Mouse (Mus musculus): ENCODE data around the gene Smchd1. TPM values are rescaled to one million over a fixed set of nuclear protein-coding genes. Genes with fewer than 3 reads are reported as not detected.
A peak's percentile ranks its signal among the peaks of the same experiment; 100 is the strongest.
"Not testable (repeated sequence)": the region's sequence is repeated elsewhere in the genome, so short reads cannot be mapped to it uniquely, and the experiment has no call there.

The Smchd1 gene
- polyA plus RNA-seq, 1 experiment from 2014 or later: 55.0 TPM

DNA sequence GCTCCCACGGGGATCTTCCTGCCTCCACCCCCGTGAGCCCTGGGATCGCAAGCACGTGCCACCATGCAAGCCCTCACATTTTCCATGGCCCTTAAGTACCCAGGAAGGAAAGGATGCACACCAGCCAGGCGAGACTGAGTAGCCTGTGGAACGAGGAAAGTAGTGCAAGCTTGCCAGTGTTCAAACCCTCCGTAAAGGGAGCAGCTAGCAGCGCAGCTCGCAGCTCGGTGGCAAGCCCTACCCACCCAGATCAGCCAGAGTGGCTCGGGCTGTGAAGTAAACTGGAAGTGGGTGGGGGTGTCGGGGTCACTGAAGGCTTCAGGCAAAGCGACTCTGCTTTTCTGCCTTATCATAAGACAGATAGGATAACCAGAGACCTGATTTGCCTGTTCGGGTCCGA lies 142.8 kb downstream of the Smchd1 start:
- Histone ChIP-seq H3K27me3 (no peaks in the 10 kb centered on the region), H3K4me3 (no peak overlapping the region), H3K4me2 (replicated peaks) (no peak overlapping the region), H3K9me3 (no peaks in the 10 kb centered on the region), H3K9ac (replicated peaks) (no peak overlapping the region), H3K4me1 (no peaks in the 10 kb centered on the region), H3K27ac (replicated peaks) (no peak overlapping the region), H3K36me3 (no peaks in the 10 kb centered on the region)
- 77% methylated on average over 15 of the region's 15 CpGs for WGBS
- ATAC-seq (replicated peaks): no peak

DNA sequence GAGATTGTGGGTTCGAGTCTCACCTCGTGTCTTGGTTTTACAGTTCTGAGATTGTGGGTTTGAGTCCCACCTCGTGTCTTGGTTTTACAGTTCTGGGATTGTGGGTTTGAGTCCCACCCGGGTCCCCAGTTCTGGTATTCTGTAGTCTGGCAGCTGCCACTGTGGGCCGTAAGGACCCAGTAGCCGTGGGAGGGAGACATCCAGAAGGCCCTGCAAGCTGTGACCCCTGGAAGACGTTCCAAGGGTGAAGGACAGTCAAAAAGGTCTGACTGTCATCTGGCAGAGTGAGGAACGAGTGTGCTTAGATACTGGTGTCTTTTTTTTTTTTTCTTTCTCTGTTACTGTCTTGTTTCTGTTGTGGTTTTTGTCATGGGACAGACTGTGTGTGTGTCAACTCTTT lies 154.4 kb downstream of the Smchd1 start:
- WGBS: 91% methylated on average over 8 of the region's 8 CpGs
- not testable (repeated sequence) for H3K27me3 ChIP-seq; H3K4me1 ChIP-seq; H3K4me2 ChIP-seq (replicated peaks); H3K36me3 ChIP-seq; H3K4me3 ChIP-seq; ATAC-seq (replicated peaks); H3K27ac ChIP-seq (replicated peaks); H3K9ac ChIP-seq (replicated peaks); H3K9me3 ChIP-seq

GRCm38 (mm10) chr17:71319361-71319760 lies 155.8 kb downstream of the Smchd1 start:
- Histone ChIP-seq H3K9me3 (no peaks in the 10 kb centered on the region), H3K27me3 (no peaks in the 10 kb centered on the region), H3K9ac (replicated peaks) (no peak overlapping the region), H3K4me3 (no peak overlapping the region), H3K4me2 (replicated peaks) (no peak overlapping the region), H3K4me1 (no peaks in the 10 kb centered on the region), H3K27ac (replicated peaks) (no peak overlapping the region), H3K36me3 (no peaks in the 10 kb centered on the region)
- WGBS: 87% methylated on average over 3 of the region's 3 CpGs
- ATAC-seq (replicated peaks): no peak

DNA sequence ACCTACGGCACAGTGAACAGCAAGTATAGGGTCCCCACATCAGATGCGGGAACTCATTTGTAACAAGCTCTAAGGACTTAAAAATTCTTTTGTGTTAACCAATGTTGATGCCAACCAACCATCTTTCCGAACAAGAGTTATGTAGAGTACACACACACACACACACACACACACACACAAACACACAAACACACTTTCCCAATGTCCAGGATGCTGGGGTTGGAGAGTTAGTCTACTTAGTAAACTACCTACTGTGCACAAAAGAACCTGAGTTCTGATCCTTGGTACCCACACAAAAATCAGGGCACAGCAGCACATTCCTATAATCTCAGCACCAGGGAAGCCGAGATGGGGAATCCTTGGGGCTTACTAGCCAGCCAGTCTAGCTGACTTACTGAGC lies 157.6 kb downstream of the Smchd1 start:
- no peaks in the 10 kb centered on the region for H3K27me3 ChIP-seq
- H3K27ac ChIP-seq (replicated peaks): no peak overlapping the region
- no peak for ATAC-seq (replicated peaks)
- H3K4me1 ChIP-seq: no peaks in the 10 kb centered on the region
- H3K36me3 ChIP-seq: no peaks in the 10 kb centered on the region
- no peaks in the 10 kb centered on the region for H3K9me3 ChIP-seq
- no peak overlapping the region for H3K4me2 ChIP-seq (replicated peaks)
- WGBS: 93% methylated on average over 4 of the region's 4 CpGs
- H3K4me3 ChIP-seq: no peak overlapping the region
- H3K9ac ChIP-seq (replicated peaks): no peak overlapping the region

DNA sequence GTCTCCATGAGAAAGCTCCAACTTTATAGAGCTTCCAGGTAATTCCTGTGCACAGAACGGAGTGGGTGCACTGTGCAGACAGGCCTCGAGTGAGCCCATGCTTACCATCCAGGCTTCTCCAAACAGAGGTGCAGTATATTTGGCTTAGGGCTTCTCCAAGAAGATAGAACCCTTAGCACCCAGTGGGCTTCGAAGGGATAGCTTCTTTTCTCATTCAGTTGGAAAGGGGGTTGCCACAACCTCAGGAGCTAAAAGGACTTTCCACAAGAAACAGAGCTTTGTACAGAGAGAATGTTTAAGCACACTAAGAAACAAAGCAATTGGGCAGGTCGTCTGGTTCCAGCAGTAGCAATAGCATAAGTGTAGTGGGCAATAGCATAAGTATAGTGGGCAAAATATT lies 160.8 kb downstream of the Smchd1 start:
- no peak overlapping the region for H3K4me3 ChIP-seq
- 84% methylated on average over 4 of the region's 4 CpGs for WGBS
- peaks cover 21% of the 10 kb centered on the region for H3K4me1 ChIP-seq
- no peak overlapping the region for H3K4me2 ChIP-seq (replicated peaks)
- ATAC-seq (replicated peaks): no peak
- H3K36me3 ChIP-seq: no peaks in the 10 kb centered on the region
- peaks cover 24% of the 10 kb centered on the region for H3K27me3 ChIP-seq
- no peaks in the 10 kb centered on the region for H3K9me3 ChIP-seq
- no peak overlapping the region for H3K9ac ChIP-seq (replicated peaks)
- no peak overlapping the region for H3K27ac ChIP-seq (replicated peaks)

DNA sequence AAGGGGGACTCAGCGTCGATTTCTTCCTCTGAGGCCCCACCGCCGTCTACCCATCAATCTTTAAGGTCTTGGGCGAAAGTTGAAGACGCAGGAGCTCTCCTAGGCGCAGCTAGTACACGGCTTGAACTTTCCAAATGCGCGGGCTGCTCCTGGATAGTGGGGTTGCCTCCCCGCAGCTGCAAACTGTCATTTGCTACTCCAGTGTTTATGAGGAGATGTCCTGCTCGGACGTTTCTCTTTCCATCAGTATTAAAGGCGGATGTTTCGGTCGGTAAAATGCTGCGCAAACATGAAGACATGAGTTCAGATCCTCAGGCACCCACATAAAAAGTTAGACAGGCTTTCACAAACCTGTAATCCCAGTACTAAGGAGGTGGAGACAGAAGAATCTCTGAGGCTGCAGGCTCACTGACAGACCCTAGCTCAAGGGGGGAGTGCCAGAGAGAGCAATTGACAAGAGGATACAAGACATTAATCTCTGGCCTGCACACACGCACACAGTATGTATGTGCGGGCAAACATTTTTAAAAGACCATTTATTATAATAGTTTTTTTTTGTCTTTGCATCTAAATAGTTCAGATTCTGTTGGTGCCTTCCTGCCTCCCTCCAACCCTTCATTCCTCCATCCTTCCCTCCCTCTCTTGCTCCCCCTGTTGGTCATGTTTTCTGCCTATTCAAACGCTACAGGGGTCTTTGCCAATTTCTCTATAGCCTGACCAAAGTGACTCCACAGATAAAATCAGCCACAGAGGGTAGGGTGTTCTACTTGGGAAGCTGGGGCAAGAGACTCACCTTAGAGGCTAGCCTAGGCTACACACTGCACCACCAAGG lies 163.6 kb downstream of the Smchd1 start, which contains the start of gene Emilin2:
TSS of gene Emilin2 (minus strand) at position 639 of the 832 bp plus-strand sequence.
- 11% methylated on average over 20 of the region's 20 CpGs for WGBS
- peak; percentile 12; the same call in 1 of the 2 replicates for ATAC-seq (replicated peaks)
- Histone ChIP-seq H3K9ac (replicated peaks) (peak within 1 kb of the TSS; percentile 61), H3K4me1 (peaks cover 24% of the 10 kb centered on the region), H3K9me3 (no peaks in the 10 kb centered on the region), H3K4me3 (peak within 1 kb of the TSS; percentile 64), H3K27ac (replicated peaks) (no peak within 1 kb of the TSS), H3K27me3 (peaks cover 29% of the 10 kb centered on the region), H3K36me3 (no peaks in the 10 kb centered on the region), H3K4me2 (replicated peaks) (peak within 1 kb of the TSS; percentile 100)

DNA sequence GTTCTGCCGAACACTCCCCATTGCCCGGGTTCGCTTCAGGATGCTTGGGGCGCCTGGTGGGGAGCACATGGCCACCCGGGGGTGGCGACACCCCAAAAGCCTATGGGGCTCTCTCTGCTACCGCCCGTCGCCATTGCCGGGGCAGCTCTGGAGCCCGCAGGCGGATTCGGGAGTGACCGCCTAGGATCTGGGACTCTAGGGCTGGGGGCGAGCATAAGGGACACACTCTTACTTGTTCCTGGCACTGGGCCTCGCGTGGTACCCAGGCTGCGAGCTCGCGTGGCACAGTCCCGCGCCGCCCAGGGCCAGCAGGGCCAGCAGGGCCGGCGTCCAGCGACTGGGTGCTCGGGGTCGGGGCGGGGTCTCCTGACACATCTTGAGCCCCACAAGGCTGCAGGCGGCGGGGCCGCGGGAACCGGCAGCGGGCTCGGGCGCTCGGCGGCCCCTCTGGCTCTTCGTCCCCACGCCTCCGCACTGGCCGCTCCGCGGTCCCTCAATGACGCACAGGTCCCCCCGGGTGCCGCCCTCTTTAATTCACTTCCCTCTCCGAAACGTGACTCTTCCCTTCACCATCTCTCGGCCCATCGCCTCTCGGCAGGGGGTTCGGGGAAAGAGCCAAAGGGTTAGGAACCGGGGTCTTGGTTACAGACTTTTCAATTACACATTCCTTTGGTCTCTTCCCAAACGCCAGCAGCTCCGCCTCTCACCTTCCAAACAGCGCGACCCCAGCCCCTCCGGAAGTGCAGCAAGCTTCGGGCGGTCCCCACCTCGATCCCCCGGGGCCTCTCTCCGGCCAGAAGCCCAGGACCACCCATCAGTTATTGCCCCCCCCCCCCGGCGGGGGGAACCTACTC lies 164.4 kb downstream of the Smchd1 start:
- no peaks in the 10 kb centered on the region for H3K9me3 ChIP-seq
- H3K4me2 ChIP-seq (replicated peaks): peak overlapping the region; percentile 100
- H3K36me3 ChIP-seq: no peaks in the 10 kb centered on the region
- H3K4me3 ChIP-seq: peak overlapping the region; percentile 64
- peak; percentile 64 for ATAC-seq (replicated peaks)
- H3K27me3 ChIP-seq: peaks cover 29% of the 10 kb centered on the region
- H3K27ac ChIP-seq (replicated peaks): no peak overlapping the region
- peaks cover 24% of the 10 kb centered on the region for H3K4me1 ChIP-seq
- under 1% methylated on average over 67 of the region's 67 CpGs for WGBS
- H3K9ac ChIP-seq (replicated peaks): peak overlapping the region; percentile 61

DNA sequence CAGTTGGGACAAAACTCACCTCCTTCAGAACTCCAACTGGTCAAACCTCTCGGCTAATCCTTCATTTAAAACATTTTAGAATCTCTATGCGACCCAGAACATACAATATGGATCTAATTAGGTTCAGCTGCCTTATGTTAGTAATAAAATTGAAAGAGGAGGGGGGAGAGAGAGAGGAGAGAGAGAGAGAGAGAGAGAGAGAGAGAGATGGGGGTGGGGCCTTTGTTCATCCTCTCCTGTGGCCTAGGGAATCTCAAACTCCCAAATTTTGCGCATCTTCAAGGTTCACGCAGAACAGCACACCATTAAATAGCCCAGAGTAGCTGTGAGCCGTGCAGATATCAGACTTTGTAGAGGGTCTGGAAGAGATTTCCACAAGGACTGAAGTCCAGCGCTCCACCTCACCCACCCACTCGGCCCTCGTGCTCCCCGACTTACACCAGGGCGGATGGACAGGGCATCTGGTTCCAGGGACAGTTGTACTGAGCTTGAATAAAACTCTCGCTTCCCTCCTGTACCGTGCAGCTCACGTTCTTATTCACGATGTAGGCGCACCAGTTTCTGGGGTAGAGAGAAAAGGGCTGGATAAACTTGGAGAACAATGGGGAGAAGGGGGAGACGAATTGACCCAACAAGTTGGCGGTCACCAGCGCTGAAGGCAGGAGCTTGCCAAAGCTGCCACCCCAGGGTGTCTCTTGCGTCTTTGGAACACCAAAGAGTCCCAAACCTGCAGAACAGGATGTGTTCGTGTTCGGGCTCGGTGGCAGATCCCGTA lies 165.2 kb downstream of the Smchd1 start:
- no peak for ATAC-seq (replicated peaks)

DNA sequence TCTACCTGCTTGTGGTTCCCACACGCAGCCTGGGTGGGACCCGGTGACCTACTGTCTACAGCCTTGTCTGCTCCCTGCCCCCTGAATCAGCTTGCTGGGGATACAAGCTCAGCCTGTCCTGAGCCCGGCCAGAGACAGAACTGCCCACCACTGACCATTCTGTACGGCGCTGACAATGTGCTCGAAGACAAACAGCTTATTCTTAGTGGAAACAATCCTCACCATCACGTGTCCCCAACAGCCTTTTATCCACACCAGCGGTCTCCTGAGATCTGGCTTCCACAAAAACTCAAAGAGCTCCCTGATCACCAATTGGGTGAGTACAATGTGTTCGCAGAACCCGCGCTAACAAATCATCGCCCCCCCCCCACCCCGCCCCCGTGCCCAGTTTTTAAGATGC lies 166.0 kb downstream of the Smchd1 start:
- no peak overlapping the region for H3K4me3 ChIP-seq
- WGBS: 10% methylated on average over 14 of the region's 14 CpGs
- H3K36me3 ChIP-seq: no peaks in the 10 kb centered on the region
- H3K4me1 ChIP-seq: peaks cover 24% of the 10 kb centered on the region
- H3K27me3 ChIP-seq: peaks cover 29% of the 10 kb centered on the region
- H3K9ac ChIP-seq (replicated peaks): no peak overlapping the region
- ATAC-seq (replicated peaks): no peak
- no peak overlapping the region for H3K4me2 ChIP-seq (replicated peaks)
- no peaks in the 10 kb centered on the region for H3K9me3 ChIP-seq
- H3K27ac ChIP-seq (replicated peaks): no peak overlapping the region

More for the DNA sequence above, 165.2 kb downstream of the Smchd1 start:
- Histone ChIP-seq H3K4me3 (peak overlapping the region; percentile 64), H3K9ac (replicated peaks) (peak overlapping the region; percentile 61), H3K36me3 (no peaks in the 10 kb centered on the region), H3K27ac (replicated peaks) (no peak overlapping the region), H3K27me3 (peaks cover 29% of the 10 kb centered on the region), H3K4me2 (replicated peaks) (peak overlapping the region; percentile 100), H3K9me3 (no peaks in the 10 kb centered on the region), H3K4me1 (peaks cover 24% of the 10 kb centered on the region)
- 3% methylated on average over 23 of the region's 23 CpGs for WGBS

DNA sequence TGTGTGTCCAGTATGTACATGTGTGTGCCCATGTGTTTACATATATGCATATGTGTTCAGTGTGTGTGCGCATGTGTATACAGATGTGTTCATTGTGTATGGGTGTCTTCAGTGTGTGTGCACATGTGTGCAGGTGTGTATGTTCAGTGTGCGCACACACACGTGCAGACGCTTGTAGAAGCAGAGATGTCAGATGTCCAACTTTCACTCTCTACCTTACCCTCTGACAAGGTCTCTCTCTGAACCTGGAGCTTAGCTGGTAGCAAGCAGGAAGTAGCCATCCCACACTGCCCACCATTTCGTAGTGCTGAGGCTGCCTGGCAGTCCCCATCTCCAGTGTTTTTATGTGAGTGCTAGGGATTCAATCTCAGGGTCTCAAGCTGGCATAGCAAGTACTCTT lies 166.8 kb downstream of the Smchd1 start:
- Histone ChIP-seq H3K36me3 (no peaks in the 10 kb centered on the region), H3K4me3 (no peak overlapping the region), H3K9me3 (no peaks in the 10 kb centered on the region), H3K4me1 (peaks cover 24% of the 10 kb centered on the region), H3K9ac (replicated peaks) (no peak overlapping the region), H3K4me2 (replicated peaks) (no peak overlapping the region), H3K27ac (replicated peaks) (no peak overlapping the region), H3K27me3 (peaks cover 29% of the 10 kb centered on the region)
- ATAC-seq (replicated peaks): no peak
- WGBS: 92% methylated on average over 5 of the region's 5 CpGs

DNA sequence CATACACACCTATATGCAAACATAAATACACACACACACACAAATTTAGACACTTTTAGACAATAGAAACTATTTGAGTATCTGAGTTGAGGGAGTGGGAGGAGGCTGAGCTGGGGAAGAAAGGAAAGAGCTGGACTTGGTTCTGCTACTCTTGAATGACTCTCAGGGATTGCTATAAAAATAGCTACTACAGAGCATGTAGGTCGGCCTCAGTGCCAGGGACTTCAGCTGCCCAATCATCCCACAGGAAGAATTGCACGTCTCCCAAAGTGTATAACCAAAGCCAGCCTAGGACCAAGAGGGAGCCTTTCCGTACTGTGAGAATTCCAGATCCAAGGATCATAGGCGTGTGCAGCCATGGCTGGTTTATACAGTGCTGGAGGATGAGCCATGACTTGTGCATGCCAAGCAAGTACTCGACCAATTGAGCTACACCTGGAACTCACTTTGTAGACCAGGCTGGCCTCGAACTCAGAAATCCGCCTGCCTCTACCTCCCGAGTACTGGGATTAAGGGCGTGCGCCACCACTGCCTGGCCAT lies 167.8 kb downstream of the Smchd1 start:
- 89% methylated on average over 10 of the region's 10 CpGs for WGBS
- Histone ChIP-seq H3K27ac (replicated peaks) (no peak overlapping the region), H3K9me3 (no peaks in the 10 kb centered on the region), H3K4me1 (peaks cover 24% of the 10 kb centered on the region), H3K4me2 (replicated peaks) (no peak overlapping the region), H3K4me3 (no peak overlapping the region), H3K36me3 (no peaks in the 10 kb centered on the region), H3K9ac (replicated peaks) (no peak overlapping the region), H3K27me3 (peaks cover 29% of the 10 kb centered on the region)
- no peak for ATAC-seq (replicated peaks)

Data from forebrain, embryonic 15.5 days (tissue).